Mouse (Mus musculus) hindbrain, embryonic 11.5 days (tissue): ENCODE data around the gene Trex1. TPM values are rescaled to one million over a fixed set of nuclear protein-coding genes. Genes with fewer than 3 reads are reported as not detected.

Experiments
- ATAC-seq: fragments of 200-750 bp; cut with Nextera tagmentation; 2 replicates; pipeline ENCODE4 v1.8.0; 2017; ENCODE audit warnings: mild to moderate bottlenecking, moderate TSS enrichment, moderate library complexity; ENCODE audit not compliant: low FRiP score
- DNase-seq: peaks from one replicate; pipeline ENCODE4 v3.0.0-alpha.2; 2015; ENCODE audit warnings: low spot score
- H3K27ac ChIP-seq: fragments of 300-500 bp; sonication (generic); 2 replicates; pipeline ENCODE4 v1.5.1; 2014; ENCODE audit warnings: mild to moderate bottlenecking, low read depth, low read length
- H3K27me3 ChIP-seq: fragments of 300-500 bp; sonication (generic); 2 replicates; pipeline ENCODE4 v1.6.1; 2014; ENCODE audit warnings: mild to moderate bottlenecking, low read length, moderate library complexity, mixed read lengths; ENCODE audit not compliant: control insufficient read depth, insufficient read depth
- H3K36me3 ChIP-seq: fragments of 300-500 bp; sonication (generic); 2 replicates; pipeline ENCODE4 v1.6.1; 2014; ENCODE audit warnings: mild to moderate bottlenecking, low read length, moderate library complexity, mixed read lengths; ENCODE audit not compliant: control insufficient read depth, insufficient read depth
- H3K4me1 ChIP-seq: fragments of 300-500 bp; sonication (generic); replicated peaks from 2 replicates; pipeline ENCODE4 v1.6.1; 2014; ENCODE audit warnings: low read length, mixed read lengths; ENCODE audit not compliant: control insufficient read depth, insufficient read depth
- H3K4me2 ChIP-seq: fragments of 300-500 bp; sonication (generic); replicated peaks from 2 replicates; pipeline ENCODE4 v1.6.1; 2014; ENCODE audit warnings: mild to moderate bottlenecking, low read depth, low read length
- H3K4me3 ChIP-seq: fragments of 300-500 bp; sonication (generic); 2 replicates; pipeline ENCODE4 v1.5.1; 2014; ENCODE audit warnings: low read depth, low read length
- H3K9ac ChIP-seq: fragments of 300-500 bp; sonication (generic); 2 replicates; pipeline ENCODE4 v1.6.1; 2014; ENCODE audit warnings: low read depth, low read length
- H3K9me3 ChIP-seq: fragments of 300-500 bp; sonication (generic); 2 replicates; pipeline ENCODE4 v1.6.1; 2016; ENCODE audit warnings: low read length; ENCODE audit not compliant: control insufficient read depth
- WGBS: fragments of 180-500 bp; shearing (Covaris S2); extraction: QIAGEN DNeasy Blood & Tissue Kit; methylation state at CpG from one replicate; pipeline ENCODE4 v1.1.7; 2014; 5-methylcytosine and 5-hydroxymethylcytosine counted together
- polyA plus RNA-seq: library from polyadenylated mRNA; unstranded; fragments of >200 nt; fragmentation: Nextera tagmentation; extraction: Ambion mirVana; gene quantifications from 2 replicates; pipeline ENCODE4 v1.2.1, GENCODE M21; 2014

Gene Trex1
- polyA plus RNA-seq, 1 experiment from 2014 or later = 9.7 TPM

DNA sequence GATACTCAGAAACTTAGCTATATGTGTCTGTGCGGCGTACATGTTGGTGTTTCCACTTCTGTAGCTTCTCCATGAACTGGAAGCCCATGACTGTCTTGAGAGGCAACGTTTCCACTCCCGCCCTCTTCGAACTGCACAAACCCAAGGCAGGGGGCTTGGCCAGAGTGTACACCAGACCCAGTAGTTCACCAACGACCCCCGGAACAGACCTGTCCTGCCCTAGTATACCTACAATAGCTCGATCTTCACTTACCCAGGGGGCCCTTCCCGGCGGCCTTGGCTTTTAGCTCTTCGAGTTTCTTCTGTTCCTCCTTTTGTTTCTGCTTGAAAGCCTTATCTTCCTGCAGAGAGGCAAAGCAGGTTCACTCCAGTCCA, 22.2 kb upstream of the Trex1 start:
- peak overlapping the region; percentile 72; the same call in 1 of the 2 replicates for H3K27ac ChIP-seq
- H3K4me1 ChIP-seq = peaks cover 6% of the 10 kb centered on the region; the same call in 1 of the 2 replicates
- DNase-seq = no peak
- ATAC-seq = peak; percentile 48
- no peaks in the 10 kb centered on the region for H3K27me3 ChIP-seq
- H3K4me3 ChIP-seq = peak overlapping the region; percentile 84
- 7% methylated on average over 11 of the region's 11 CpGs for WGBS
- no peaks in the 10 kb centered on the region for H3K9me3 ChIP-seq
- peak overlapping the region; percentile 80 for H3K9ac ChIP-seq
- peak overlapping the region; percentile 76 for H3K4me2 ChIP-seq
- H3K36me3 ChIP-seq = no peaks in the 10 kb centered on the region

DNA sequence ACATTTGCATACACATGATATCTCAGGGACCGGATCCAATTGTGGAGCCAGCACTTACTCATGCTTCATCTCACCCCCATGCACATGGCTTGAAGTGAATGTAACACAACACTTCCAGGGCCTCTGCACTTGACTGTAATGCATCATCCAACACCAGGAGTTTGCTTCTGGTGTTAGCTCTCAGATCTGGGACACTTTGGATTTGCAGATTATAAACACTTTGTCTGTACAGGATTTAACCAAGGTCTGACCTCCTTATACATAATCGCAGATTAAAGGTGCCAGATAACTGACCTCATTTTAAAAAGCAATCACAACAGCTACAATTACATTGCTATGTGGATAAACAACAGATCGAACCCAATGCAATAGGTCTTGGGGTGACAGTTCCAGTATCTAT, 21.0 kb upstream of the Trex1 start:
- ATAC-seq (no peak), DNase-seq (no peak)
- no peaks in the 10 kb centered on the region for H3K27me3 ChIP-seq
- H3K27ac ChIP-seq = no peak overlapping the region
- WGBS = 97% methylated on average over 3 of the region's 3 CpGs
- H3K4me3 ChIP-seq = no peak overlapping the region
- no peak overlapping the region for H3K9ac ChIP-seq
- no peaks in the 10 kb centered on the region for H3K9me3 ChIP-seq
- no peak overlapping the region for H3K4me2 ChIP-seq
- peaks cover 6% of the 10 kb centered on the region; the same call in 1 of the 2 replicates for H3K4me1 ChIP-seq
- H3K36me3 ChIP-seq = no peaks in the 10 kb centered on the region

DNA sequence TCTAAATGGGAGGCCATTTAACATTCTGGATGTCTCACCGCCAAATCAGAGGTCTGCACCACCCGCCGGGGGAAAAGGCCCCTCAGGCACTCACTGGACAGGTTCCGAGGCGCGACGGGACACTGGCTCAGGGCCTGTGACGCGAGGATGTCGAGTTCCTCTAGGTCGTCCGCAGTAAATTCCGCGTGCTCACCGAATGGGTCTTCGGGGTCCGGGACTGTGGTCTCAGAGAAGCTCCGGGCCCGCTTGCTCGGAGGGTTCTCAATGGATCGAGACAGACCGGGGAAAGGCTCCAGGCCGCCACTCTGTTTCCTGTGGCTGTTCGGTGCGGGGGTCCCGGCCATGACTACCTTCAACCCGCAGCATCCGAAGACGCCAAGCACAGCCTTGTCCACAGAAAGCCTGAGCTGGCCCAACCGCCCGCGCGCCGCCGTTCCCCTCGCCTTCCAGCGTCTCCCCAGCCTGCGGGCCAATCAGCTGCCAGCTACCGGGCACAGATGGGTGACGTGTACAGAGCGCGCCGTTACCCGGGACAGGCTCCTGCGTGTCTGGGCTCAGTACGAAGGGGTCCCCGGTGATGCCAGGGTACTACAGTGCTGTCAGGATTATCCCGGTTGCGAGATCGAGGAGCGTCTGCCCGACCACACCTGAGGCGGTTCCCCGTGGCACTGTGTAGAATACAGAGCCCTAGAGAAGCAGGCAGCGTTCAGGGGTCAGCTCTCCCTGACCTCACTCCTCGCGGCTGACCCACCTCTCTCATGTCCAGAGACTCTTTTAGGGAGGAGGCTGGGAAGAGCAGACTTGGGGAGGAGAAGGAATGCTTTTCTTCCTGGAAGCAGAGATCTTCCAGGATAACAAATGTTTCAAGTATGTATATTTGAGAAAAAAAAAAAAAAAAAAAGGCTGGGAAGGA, 14.4 kb upstream of the Trex1 start, which contains the start of gene Atrip:
Gene Atrip (minus strand): TSS at position 464 of the 913 bp plus-strand sequence.
- peak within 1 kb of the TSS; percentile 51; the same call in 1 of the 2 replicates for H3K27ac ChIP-seq
- peak within 1 kb of the TSS; percentile 59 for H3K4me2 ChIP-seq
- ATAC-seq (peak; percentile 98), DNase-seq (peak; percentile 91)
- no peaks in the 10 kb centered on the region for H3K27me3 ChIP-seq
- H3K4me1 ChIP-seq = peaks cover 5% of the 10 kb centered on the region
- peak within 1 kb of the TSS; percentile 69 for H3K4me3 ChIP-seq
- H3K9me3 ChIP-seq = no peaks in the 10 kb centered on the region
- peaks cover 13% of the 10 kb centered on the region; the same call in 1 of the 2 replicates for H3K36me3 ChIP-seq
- peak within 1 kb of the TSS; percentile 79 for H3K9ac ChIP-seq
- under 1% methylated on average over 57 of the region's 57 CpGs for WGBS

- Histone ChIP-seq H3K27ac (no peak overlapping the region), H3K36me3 (peaks cover 29% of the 10 kb centered on the region; the same call in 1 of the 2 replicates)
- WGBS = 93% methylated on average over 3 of the region's 3 CpGs
Observed at GRCm38 (mm10) chr9:109068095-109068735, 8.7 kb upstream of the Trex1 start.

DNA sequence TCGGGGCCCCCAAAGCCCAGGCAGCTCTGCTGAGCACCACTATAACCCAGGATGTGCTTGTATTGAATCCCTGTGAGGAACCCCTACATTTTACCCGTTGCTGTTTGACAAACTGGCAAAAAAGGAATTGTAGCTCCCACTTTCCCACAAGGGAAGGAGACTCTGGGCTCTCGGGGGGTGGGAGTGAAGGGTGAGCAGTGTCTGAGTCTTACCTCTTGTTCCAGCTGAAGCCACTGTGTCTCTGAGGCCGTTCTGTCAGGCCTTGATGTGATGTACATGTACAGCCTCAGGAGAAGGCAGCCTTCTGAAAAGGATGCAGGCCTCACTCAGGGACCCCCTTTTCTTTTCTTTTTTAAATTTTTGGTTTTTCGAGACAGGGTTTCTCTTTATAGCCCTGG, 1.4 kb upstream of the Trex1 start:
- 87% methylated on average over 5 of the region's 5 CpGs for WGBS
- ATAC-seq (no peak), DNase-seq (no peak)
- Histone ChIP-seq H3K9me3 (no peaks in the 10 kb centered on the region), H3K36me3 (peaks cover 17% of the 10 kb centered on the region; the same call in 1 of the 2 replicates), H3K4me2 (no peak overlapping the region), H3K4me3 (no peak overlapping the region), H3K9ac (no peak overlapping the region), H3K27ac (no peak overlapping the region), H3K4me1 (0 out of 2 replicates have a peak, but pooled peaks cover 2% of the 10 kb centered on the region), H3K27me3 (no peaks in the 10 kb centered on the region)

More at GRCm38 (mm10) chr9:109068095-109068735, 8.7 kb upstream of the Trex1 start:
- no peak for DNase-seq
- no peaks in the 10 kb centered on the region for H3K27me3 ChIP-seq
- no peak overlapping the region for H3K4me3 ChIP-seq
- no peak overlapping the region for H3K9ac ChIP-seq
- H3K4me2 ChIP-seq = no peak overlapping the region
- peaks cover 5% of the 10 kb centered on the region; the same call in 1 of the 2 replicates for H3K4me1 ChIP-seq
- H3K9me3 ChIP-seq = no peaks in the 10 kb centered on the region
- no peak for ATAC-seq

DNA sequence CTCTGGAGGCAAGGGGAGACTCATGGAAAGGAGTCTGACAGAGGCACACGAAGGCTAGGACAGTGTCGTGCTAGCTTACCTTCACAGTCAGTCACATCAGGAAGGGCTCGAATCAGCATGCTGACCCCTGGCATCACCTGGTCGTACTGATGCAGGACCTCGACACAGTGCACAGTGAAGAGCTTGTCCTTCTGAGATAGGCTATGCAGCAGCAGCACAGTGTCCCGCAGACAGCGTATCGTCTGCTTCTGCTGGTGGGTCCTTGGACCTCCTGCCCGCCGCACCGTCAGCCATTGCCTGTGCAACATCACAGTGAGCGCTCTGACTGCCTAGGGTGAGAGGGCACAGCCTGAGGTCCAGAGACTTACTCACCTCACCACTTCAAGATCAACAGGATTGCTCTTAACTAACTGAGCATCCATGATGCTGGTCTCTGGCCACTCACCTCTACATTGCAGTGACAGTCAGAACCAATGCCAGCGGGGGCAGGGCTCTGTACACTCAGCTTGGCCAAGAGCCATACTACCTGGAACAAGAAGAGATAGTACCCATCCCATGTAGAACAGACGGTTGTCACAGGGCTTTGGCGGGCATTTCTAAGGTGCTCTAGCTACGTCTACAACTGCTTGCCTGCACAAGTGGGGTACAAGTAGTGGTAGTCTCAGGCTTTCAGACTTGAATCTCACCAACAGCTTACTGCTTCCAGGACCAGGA, 807 bp upstream of the Trex1 start:
- H3K9ac ChIP-seq = no peak overlapping the region
- H3K27me3 ChIP-seq = no peaks in the 10 kb centered on the region
- H3K27ac ChIP-seq = no peak overlapping the region
- no peaks in the 10 kb centered on the region for H3K9me3 ChIP-seq
- H3K36me3 ChIP-seq = peaks cover 15% of the 10 kb centered on the region; the same call in 1 of the 2 replicates
- H3K4me2 ChIP-seq = no peak overlapping the region
- ATAC-seq (peak; percentile 36; the same call in 1 of the 2 replicates), DNase-seq (peak; percentile 12)
- 93% methylated on average over 16 of the region's 16 CpGs for whole genome bisulfite sequencing
- H3K4me1 ChIP-seq = 0 out of 2 replicates have a peak, but pooled peaks cover 2% of the 10 kb centered on the region
- no peak overlapping the region for H3K4me3 ChIP-seq

- Histone ChIP-seq H3K4me3 (no peak overlapping the region), H3K9me3 (no peaks in the 10 kb centered on the region), H3K4me1 (peaks cover 2% of the 10 kb centered on the region; the same call in 1 of the 2 replicates), H3K27ac (no peak overlapping the region), H3K36me3 (peaks cover 8% of the 10 kb centered on the region; the same call in 1 of the 2 replicates), H3K9ac (no peak overlapping the region), H3K4me2 (no peak overlapping the region), H3K27me3 (no peaks in the 10 kb centered on the region)
- DNase-seq = no peak
- no peak for ATAC-seq
- WGBS = 95% methylated on average over 19 of the region's 19 CpGs
Observed at GRCm38 (mm10) chr9:109058006-109058765, 1.3 kb downstream of the Trex1 start.
